Mouse (Mus musculus): ENCODE data around the gene Ubald1. TPM values are rescaled to one million over a fixed set of nuclear protein-coding genes. Genes with fewer than 3 reads are reported as not detected.

Ubald1 gene
- polyA plus RNA-seq, 1 experiment, result 336 TPM

GRCm38 (mm10) chr16:4829271-4829900, 50.7 kb downstream of the Ubald1 start:
- Histone ChIP-seq H3K4me3 (replicated peaks) (no peak overlapping the region), H3K9me3 (peaks cover 3% of the 10 kb centered on the region; the same call in 1 of the 2 replicates), H3K4me1 (peaks cover 5% of the 10 kb centered on the region; the same call in 1 of the 2 replicates), H3K27me3 (replicated peaks) (peaks cover 14% of the 10 kb centered on the region), H3K36me3 (replicated peaks; ENCODE audit: low read length) (no peaks in the 10 kb centered on the region)
- TF ChIP-seq GATA1 (IDR thresholded peaks at IDR 0.05; ENCODE audit: borderline replicate concordance, low read length) (no peak), FLI1 (IDR thresholded peaks at IDR 0.05; ENCODE audit: low read length) (no peak)

DNA sequence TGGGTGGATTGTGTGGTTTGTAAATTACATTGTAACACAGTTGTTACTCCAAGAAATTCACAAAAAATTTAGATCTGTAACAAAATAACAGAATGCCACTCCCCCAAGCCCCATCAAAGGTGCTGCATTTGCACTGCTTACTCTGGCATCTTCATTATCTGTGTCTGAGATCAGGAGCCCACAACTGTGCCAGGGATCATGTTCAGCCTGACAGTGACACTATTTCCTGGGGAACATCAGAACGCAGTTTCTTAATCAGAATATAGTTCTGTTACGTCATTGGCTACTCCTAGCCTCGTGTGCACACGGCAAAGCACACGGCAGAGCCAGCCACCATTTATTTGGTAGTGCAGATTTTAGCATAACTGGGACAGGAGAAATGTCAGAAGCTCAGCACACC, 52.5 kb downstream of the Ubald1 start:
- Histone ChIP-seq H3K4me1 (peaks cover 5% of the 10 kb centered on the region; the same call in 1 of the 2 replicates), H3K4me3 (replicated peaks) (no peak overlapping the region), H3K9me3 (peaks cover 5% of the 10 kb centered on the region; the same call in 1 of the 2 replicates), H3K27me3 (replicated peaks) (peaks cover 5% of the 10 kb centered on the region), H3K36me3 (replicated peaks; ENCODE audit: low read length) (no peaks in the 10 kb centered on the region)
- TF ChIP-seq FLI1 (IDR thresholded peaks at IDR 0.05; ENCODE audit: low read length), result no peak
- TF ChIP-seq GATA1 (IDR thresholded peaks at IDR 0.05; ENCODE audit: borderline replicate concordance, low read length), result no peak

Other genes with a start within 250 kb of the Ubald1 start
- gene Vasn, start 240.4 kb downstream of the Ubald1 start, polyA plus RNA-seq (2012; ENCODE audit: insufficient read depth, low replicate concordance), result 0.58 TPM in 1 of 2 replicates, not detected in the other
- gene Dnaja3, start 240.3 kb downstream of the Ubald1 start, polyA plus RNA-seq (2012; ENCODE audit: insufficient read depth, low replicate concordance), result 3.1 and 5.3 TPM in 2 replicates
- 62.1 and 104 TPM in 2 replicates for gene Coro7, start 200.5 kb downstream of the Ubald1 start, polyA plus RNA-seq (2012; ENCODE audit: insufficient read depth, low replicate concordance)
- 3.2 TPM in 1 of 2 replicates, not detected in the other for gene Nmral1, start 161.0 kb downstream of the Ubald1 start, polyA plus RNA-seq (2012; ENCODE audit: insufficient read depth, low replicate concordance)
- 4.3 and 14.6 TPM in 2 replicates for gene Hmox2, start 154.0 kb downstream of the Ubald1 start, polyA plus RNA-seq (2012; ENCODE audit: insufficient read depth, low replicate concordance)
- 9.0 and 22.4 TPM in 2 replicates for gene Cdip1, start 90.0 kb downstream of the Ubald1 start, polyA plus RNA-seq (2012; ENCODE audit: insufficient read depth, low replicate concordance)
- not detected in 2 replicates for gene 4930562C15Rik, start 44.9 kb downstream of the Ubald1 start, polyA plus RNA-seq (2012; ENCODE audit: insufficient read depth, low replicate concordance)
- gene Mgrn1, start 5.9 kb upstream of the Ubald1 start, polyA plus RNA-seq (2012; ENCODE audit: insufficient read depth, low replicate concordance), result 29.1 and 37.7 TPM in 2 replicates
- gene Nudt16l1, start 58.4 kb upstream of the Ubald1 start, polyA plus RNA-seq (2012; ENCODE audit: insufficient read depth, low replicate concordance), result 13.9 and 30.1 TPM in 2 replicates
- gene Anks3, start 83.9 kb upstream of the Ubald1 start, polyA plus RNA-seq (2012; ENCODE audit: insufficient read depth, low replicate concordance), result 18.6 and 22.6 TPM in 2 replicates
- gene Sept12, start 117.5 kb upstream of the Ubald1 start, polyA plus RNA-seq (2012; ENCODE audit: insufficient read depth, low replicate concordance), result not detected in 2 replicates
- gene Smim22, start 127.0 kb upstream of the Ubald1 start, polyA plus RNA-seq (2012; ENCODE audit: insufficient read depth, low replicate concordance), result not detected in 2 replicates
- gene Rogdi, start 133.2 kb upstream of the Ubald1 start, polyA plus RNA-seq (2012; ENCODE audit: insufficient read depth, low replicate concordance), result 34.2 and 52.7 TPM in 2 replicates
- gene Glyr1, start 169.5 kb upstream of the Ubald1 start, polyA plus RNA-seq (2012; ENCODE audit: insufficient read depth, low replicate concordance), result 4.3 and 10.9 TPM in 2 replicates
- gene Ubn1, start 169.7 kb upstream of the Ubald1 start, polyA plus RNA-seq (2012; ENCODE audit: insufficient read depth, low replicate concordance), result 8.9 and 11.3 TPM in 2 replicates